Mouse (Mus musculus): ENCODE measurements around the gene Mmp9.

Gene Mmp9

GRCm38 (mm10) chr2:164940140-164940830 is at the start of gene Mmp9:
Gene Mmp9, plus strand, starts transcription at chr2:164940780.
- DNase-seq (ENCODE audit: low spot score) = peak; percentile 46

- no peak for DNase-seq (ENCODE audit: low spot score)
Observed at GRCm38 (mm10) chr2:164891056-164891834, 49.3 kb upstream of the Mmp9 start.

GRCm38 (mm10) chr2:164891908-164892695 is 48.5 kb upstream of the Mmp9 start:
- no peak for DNase-seq (ENCODE audit: low spot score)

GRCm38 (mm10) chr2:164892696-164893216 is 47.8 kb upstream of the Mmp9 start:
- no peak for DNase-seq (ENCODE audit: low spot score)

- no peak for DNase-seq (ENCODE audit: low spot score)
Observed at GRCm38 (mm10) chr2:164894048-164894447, 46.5 kb upstream of the Mmp9 start.

- no peak for DNase-seq (ENCODE audit: low spot score)
Observed at GRCm38 (mm10) chr2:164894644-164895043, 45.9 kb upstream of the Mmp9 start.

GRCm38 (mm10) chr2:164895885-164896284 is 44.7 kb upstream of the Mmp9 start:
- DNase-seq (ENCODE audit: low spot score) = no peak

GRCm38 (mm10) chr2:164898008-164898407 is 42.6 kb upstream of the Mmp9 start:
- no peak for DNase-seq (ENCODE audit: low spot score)

GRCm38 (mm10) chr2:164899034-164899433 is 41.5 kb upstream of the Mmp9 start:
- no peak for DNase-seq (ENCODE audit: low spot score)

GRCm38 (mm10) chr2:164899723-164900459 is 40.7 kb upstream of the Mmp9 start:
- DNase-seq (ENCODE audit: low spot score) = no peak

- no peak for DNase-seq (ENCODE audit: low spot score)
Observed at GRCm38 (mm10) chr2:164901380-164901779, 39.2 kb upstream of the Mmp9 start.

GRCm38 (mm10) chr2:164903496-164903895 is 37.1 kb upstream of the Mmp9 start:
- no peak for DNase-seq (ENCODE audit: low spot score)

GRCm38 (mm10) chr2:164906071-164906470 is 34.5 kb upstream of the Mmp9 start:
- no peak for DNase-seq (ENCODE audit: low spot score)

GRCm38 (mm10) chr2:164907511-164907910 is 33.1 kb upstream of the Mmp9 start:
- no peak for DNase-seq (ENCODE audit: low spot score)

GRCm38 (mm10) chr2:164908011-164908410 is 32.6 kb upstream of the Mmp9 start:
- DNase-seq (ENCODE audit: low spot score) = no peak

- DNase-seq (ENCODE audit: low spot score) = no peak
Observed at GRCm38 (mm10) chr2:164909100-164909499, 31.5 kb upstream of the Mmp9 start.

- peak; percentile 75 for DNase-seq (ENCODE audit: low spot score)
Observed at GRCm38 (mm10) chr2:164909542-164909941, 31.0 kb upstream of the Mmp9 start.

GRCm38 (mm10) chr2:164910360-164911061 is 30.1 kb upstream of the Mmp9 start:
- no peak for DNase-seq (ENCODE audit: low spot score)

- DNase-seq (ENCODE audit: low spot score) = peak; percentile 93
Observed at GRCm38 (mm10) chr2:164911086-164912048, 29.2 kb upstream of the Mmp9 start, which contains the start of gene Zfp335. Gene Zfp335, minus strand, starts transcription at chr2:164911757.

- DNase-seq (ENCODE audit: low spot score) = peak; percentile 35
Observed at GRCm38 (mm10) chr2:164912151-164912550, 28.4 kb upstream of the Mmp9 start.
